Mouse (Mus musculus): Measurements from ENCODE around the gene Sdc4. TPM values are rescaled to one million over a fixed set of nuclear protein-coding genes. Genes with fewer than 3 reads are reported as not detected.

Gene Sdc4
- polyA plus RNA-seq, 1 experiment from 2014 or later, result 5.1 TPM

GRCm38 (mm10) chr2:164460745-164461551 is 17.3 kb upstream of the Sdc4 start, which contains the start of gene Gm20458:
Gene Gm20458 (plus strand): TSS chr2:164460967.
- peak within 1 kb of the TSS; percentile 85 for H3K4me2 ChIP-seq (ENCODE audit: low read length)
- peak; percentile 99 for ATAC-seq
- no peaks in the 10 kb centered on the region for H3K27me3 ChIP-seq (replicated peaks; ENCODE audit: control insufficient read depth, insufficient read depth, low read length)
- H3K4me3 ChIP-seq (replicated peaks; ENCODE audit: low read length), result peak within 1 kb of the TSS; percentile 76
- H3K9me3 ChIP-seq (ENCODE audit: control insufficient read depth, low read length), result no peaks in the 10 kb centered on the region
- peaks cover 13% of the 10 kb centered on the region for H3K4me1 ChIP-seq (replicated peaks; ENCODE audit: control insufficient read depth, insufficient read depth, low read length)
- under 1% methylated on average over 73 of the region's 79 CpGs for WGBS
- peaks cover 10% of the 10 kb centered on the region; the same call in 1 of the 2 replicates for H3K36me3 ChIP-seq (ENCODE audit: control insufficient read depth, insufficient read depth)
- H3K9ac ChIP-seq (replicated peaks; ENCODE audit: low read depth, low read length), result peak within 1 kb of the TSS; percentile 79
- peak within 1 kb of the TSS; percentile 80 for H3K27ac ChIP-seq (ENCODE audit: low read length)

GRCm38 (mm10) chr2:164458535-164458934 is 14.8 kb upstream of the Sdc4 start:
- Histone ChIP-seq H3K4me3 (replicated peaks; ENCODE audit: low read length) (no peak overlapping the region), H3K36me3 (ENCODE audit: control insufficient read depth, insufficient read depth) (no peaks in the 10 kb centered on the region), H3K4me2 (ENCODE audit: low read length) (no peak overlapping the region), H3K4me1 (replicated peaks; ENCODE audit: control insufficient read depth, insufficient read depth, low read length) (peaks cover 13% of the 10 kb centered on the region), H3K9ac (replicated peaks; ENCODE audit: low read depth, low read length) (no peak overlapping the region), H3K9me3 (ENCODE audit: control insufficient read depth, low read length) (no peaks in the 10 kb centered on the region), H3K27me3 (replicated peaks; ENCODE audit: control insufficient read depth, insufficient read depth, low read length) (no peaks in the 10 kb centered on the region), H3K27ac (ENCODE audit: low read length) (no peak overlapping the region)
- 89% methylated on average over 8 of the region's 8 CpGs for whole genome bisulfite sequencing
- no peak for ATAC-seq

- no peaks in the 10 kb centered on the region for H3K27me3 ChIP-seq (replicated peaks; ENCODE audit: control insufficient read depth, insufficient read depth, low read length)
- no peak for ATAC-seq
- H3K36me3 ChIP-seq (ENCODE audit: control insufficient read depth, insufficient read depth), result no peaks in the 10 kb centered on the region
- H3K4me1 ChIP-seq (replicated peaks; ENCODE audit: control insufficient read depth, insufficient read depth, low read length), result peaks cover 13% of the 10 kb centered on the region
- no peak overlapping the region for H3K9ac ChIP-seq (replicated peaks; ENCODE audit: low read depth, low read length)
- no peaks in the 10 kb centered on the region for H3K9me3 ChIP-seq (ENCODE audit: control insufficient read depth, low read length)
- no peak overlapping the region for H3K4me3 ChIP-seq (replicated peaks; ENCODE audit: low read length)
- no peak overlapping the region for H3K27ac ChIP-seq (ENCODE audit: low read length)
- no peak overlapping the region for H3K4me2 ChIP-seq (ENCODE audit: low read length)
- 61% methylated on average over 7 of the region's 7 CpGs for WGBS
These were observed 14.3 kb upstream of the Sdc4 start for GRCm38 (mm10) chr2:164457942-164458341.

- Histone ChIP-seq H3K27me3 (replicated peaks; ENCODE audit: control insufficient read depth, insufficient read depth, low read length) (no peaks in the 10 kb centered on the region), H3K9me3 (ENCODE audit: control insufficient read depth, low read length) (no peaks in the 10 kb centered on the region), H3K4me1 (replicated peaks; ENCODE audit: control insufficient read depth, insufficient read depth, low read length) (peaks cover 4% of the 10 kb centered on the region), H3K4me3 (replicated peaks; ENCODE audit: low read length) (no peak within 1 kb of the TSS), H3K36me3 (ENCODE audit: control insufficient read depth, insufficient read depth) (no peaks in the 10 kb centered on the region), H3K9ac (replicated peaks; ENCODE audit: low read depth, low read length) (no peak within 1 kb of the TSS; the same call in 1 of the 2 replicates), H3K27ac (ENCODE audit: low read length) (no peak within 1 kb of the TSS), H3K4me2 (ENCODE audit: low read length) (peak within 1 kb of the TSS; percentile 23; the same call in 1 of the 2 replicates)
- ATAC-seq, result no peak
- WGBS, result under 1% methylated on average over 7 of the region's 7 CpGs
These were observed 13.2 kb upstream of the Sdc4 start, which contains the start of gene Sys1 for GRCm38 (mm10) chr2:164456864-164457300. Gene Sys1 (plus strand): TSS chr2:164456964.

GRCm38 (mm10) chr2:164456413-164456812 is 12.7 kb upstream of the Sdc4 start:
- H3K4me2 ChIP-seq (ENCODE audit: low read length), result no peak overlapping the region
- no peaks in the 10 kb centered on the region for H3K36me3 ChIP-seq (ENCODE audit: control insufficient read depth, insufficient read depth)
- ATAC-seq, result no peak
- H3K4me3 ChIP-seq (replicated peaks; ENCODE audit: low read length), result no peak overlapping the region
- H3K9me3 ChIP-seq (ENCODE audit: control insufficient read depth, low read length), result no peaks in the 10 kb centered on the region
- no peak overlapping the region for H3K9ac ChIP-seq (replicated peaks; ENCODE audit: low read depth, low read length)
- WGBS, result 86% methylated on average over 1 of the region's 1 CpGs
- no peak overlapping the region for H3K27ac ChIP-seq (ENCODE audit: low read length)
- H3K4me1 ChIP-seq (replicated peaks; ENCODE audit: control insufficient read depth, insufficient read depth, low read length), result no peaks in the 10 kb centered on the region; the same call in 1 of the 2 replicates
- no peaks in the 10 kb centered on the region for H3K27me3 ChIP-seq (replicated peaks; ENCODE audit: control insufficient read depth, insufficient read depth, low read length)

- ATAC-seq, result no peak
- no peaks in the 10 kb centered on the region for H3K4me1 ChIP-seq (replicated peaks; ENCODE audit: control insufficient read depth, insufficient read depth, low read length)
- H3K4me3 ChIP-seq (replicated peaks; ENCODE audit: low read length), result no peak overlapping the region
- H3K27ac ChIP-seq (ENCODE audit: low read length), result no peak overlapping the region
- 75% methylated on average over 6 of the region's 6 CpGs for WGBS
- H3K9ac ChIP-seq (replicated peaks; ENCODE audit: low read depth, low read length), result no peak overlapping the region
- no peaks in the 10 kb centered on the region for H3K9me3 ChIP-seq (ENCODE audit: control insufficient read depth, low read length)
- no peak overlapping the region for H3K4me2 ChIP-seq (ENCODE audit: low read length)
- H3K36me3 ChIP-seq (ENCODE audit: control insufficient read depth, insufficient read depth), result no peaks in the 10 kb centered on the region
- no peaks in the 10 kb centered on the region for H3K27me3 ChIP-seq (replicated peaks; ENCODE audit: control insufficient read depth, insufficient read depth, low read length)
These were observed 11.9 kb upstream of the Sdc4 start for GRCm38 (mm10) chr2:164455421-164456190.

- Histone ChIP-seq H3K36me3 (ENCODE audit: control insufficient read depth, insufficient read depth) (no peaks in the 10 kb centered on the region), H3K4me3 (replicated peaks; ENCODE audit: low read length) (no peak overlapping the region), H3K9me3 (ENCODE audit: control insufficient read depth, low read length) (no peaks in the 10 kb centered on the region), H3K27ac (ENCODE audit: low read length) (no peak overlapping the region), H3K4me2 (ENCODE audit: low read length) (no peak overlapping the region), H3K9ac (replicated peaks; ENCODE audit: low read depth, low read length) (no peak overlapping the region), H3K27me3 (replicated peaks; ENCODE audit: control insufficient read depth, insufficient read depth, low read length) (no peaks in the 10 kb centered on the region), H3K4me1 (replicated peaks; ENCODE audit: control insufficient read depth, insufficient read depth, low read length) (no peaks in the 10 kb centered on the region)
- WGBS, result 75% methylated on average over 10 of the region's 10 CpGs
- ATAC-seq, result no peak
These were observed 11.2 kb upstream of the Sdc4 start for GRCm38 (mm10) chr2:164454846-164455245.

GRCm38 (mm10) chr2:164453887-164454500 is 10.3 kb upstream of the Sdc4 start:
- Histone ChIP-seq H3K27ac (ENCODE audit: low read length) (no peak overlapping the region), H3K4me2 (ENCODE audit: low read length) (no peak overlapping the region), H3K4me3 (replicated peaks; ENCODE audit: low read length) (no peak overlapping the region), H3K36me3 (ENCODE audit: control insufficient read depth, insufficient read depth) (no peaks in the 10 kb centered on the region), H3K9ac (replicated peaks; ENCODE audit: low read depth, low read length) (no peak overlapping the region), H3K9me3 (ENCODE audit: control insufficient read depth, low read length) (no peaks in the 10 kb centered on the region), H3K4me1 (replicated peaks; ENCODE audit: control insufficient read depth, insufficient read depth, low read length) (no peaks in the 10 kb centered on the region), H3K27me3 (replicated peaks; ENCODE audit: control insufficient read depth, insufficient read depth, low read length) (no peaks in the 10 kb centered on the region)
- no peak for ATAC-seq
- 62% methylated on average over 7 of the region's 7 CpGs for WGBS
